Mouse (Mus musculus) thymus, postnatal 25 days (tissue): Measurements from ENCODE around the gene Olfr747.
"Not testable (repeated sequence)": the region's sequence is repeated elsewhere in the genome, so short reads cannot be mapped to it uniquely, and the experiment has no call there.

Experiments
- DNase-seq: peaks from one replicate; pipeline ENCODE4 v3.0.0; 2022

The Olfr747 gene

GRCm38 (mm10) chr14:50693106-50693505 lies at the start of gene Olfr747:
TSS of gene Olfr747 (minus strand) at chr14:50693206.
- no peak for DNase-seq

- no peak for DNase-seq
These were observed 48.6 kb upstream of the Olfr747 start for GRCm38 (mm10) chr14:50741584-50741983.

GRCm38 (mm10) chr14:50740334-50740733 lies 47.3 kb upstream of the Olfr747 start:
- no peak for DNase-seq

- not testable (repeated sequence) for DNase-seq
These were observed 29.4 kb upstream of the Olfr747 start for GRCm38 (mm10) chr14:50722371-50722770.

GRCm38 (mm10) chr14:50719875-50720274 lies 26.9 kb upstream of the Olfr747 start:
- not testable (repeated sequence) for DNase-seq

- no peak for DNase-seq
These were observed 14.1 kb upstream of the Olfr747 start, which contains the start of gene Olfr748 for GRCm38 (mm10) chr14:50707073-50707472. TSS of gene Olfr748 (plus strand) at chr14:50707373.

- no peak for DNase-seq
These were observed 46.2 kb downstream of the Olfr747 start, which contains the start of gene Olfr746 for GRCm38 (mm10) chr14:50646783-50647182. TSS of gene Olfr746 (plus strand) at chr14:50647083.

- no peak for DNase-seq
These were observed 53.9 kb downstream of the Olfr747 start, which contains the start of gene Olfr745 for GRCm38 (mm10) chr14:50639088-50639487. TSS of gene Olfr745 (plus strand) at chr14:50639388.
